Mouse (Mus musculus): ENCODE results near the gene Pde1c.

DNA sequence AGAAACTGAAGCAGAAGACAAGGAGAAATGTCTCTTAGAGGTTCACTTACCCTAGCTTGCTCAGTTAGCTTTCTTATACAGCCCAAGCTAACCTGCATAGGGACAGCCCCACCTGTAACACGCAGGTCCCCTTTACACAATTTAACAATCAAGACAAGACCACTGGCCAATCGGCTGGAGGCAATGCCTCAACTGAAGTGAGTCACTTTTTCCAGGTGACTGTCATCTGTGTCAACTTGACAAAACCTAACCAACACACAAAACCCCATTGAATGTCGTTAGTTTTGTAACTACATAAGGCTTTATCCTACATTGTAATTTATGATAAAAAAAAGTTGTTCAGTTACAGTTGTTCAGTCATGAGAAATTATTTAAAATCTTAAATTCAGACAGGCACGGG is 284.1 kb downstream of the Pde1c start:
- TF ChIP-seq POLR2A (IDR thresholded peaks at IDR 0.05; ENCODE audit: extremely low read depth, insufficient read depth, low read length) (no peak), CTCF (IDR thresholded peaks at IDR 0.05; ENCODE audit: extremely low read depth, insufficient read depth, low read length) (no peak)

Data from cortical plate, adult 2 months (tissue).